Mouse (Mus musculus) MEL (cell line): ENCODE data around the gene Egflam. TPM values are rescaled to one million over a fixed set of nuclear protein-coding genes. Genes with fewer than 3 reads are reported as not detected.

ENCODE experiments used
- DNase-seq: peaks from one replicate; pipeline ENCODE4 v3.0.0; 2011; ENCODE audit warnings: low read depth, low spot score
- H3K27ac ChIP-seq: 2 replicates; pipeline ENCODE4 v1.5.1; 2012; ENCODE audit warnings: low read depth, mild to moderate bottlenecking, control low read depth, low read length, moderate library complexity; ENCODE audit not compliant: control insufficient read depth
- H3K27me3 ChIP-seq, 2 experiments: fragments of 150-350 bp in 1 of 2; sonication (generic) in 1 of 2; 2 replicates each; pipeline ENCODE4 v1.6.1; 2012; ENCODE audit warnings: low read length in 2 of 2, mild to moderate bottlenecking in 2 of 2, improper control_type of control experiment in 1 of 2, moderate library complexity in 1 of 2; ENCODE audit not compliant: insufficient read depth in 2 of 2, control insufficient read depth in 1 of 2
- H3K36me3 ChIP-seq, 2 experiments: 2 replicates each; pipeline ENCODE4 v1.6.1; 2012 to 2014; ENCODE audit warnings: low read length in 2 of 2, improper control_type of control experiment in 1 of 2, inconsistent platforms in 1 of 2, mild to moderate bottlenecking in 1 of 2; ENCODE audit not compliant: insufficient read depth in 2 of 2, control insufficient read depth in 1 of 2
- H3K4me1 ChIP-seq, 2 experiments: fragments of 150-350 bp in 1 of 2; sonication (generic) in 1 of 2; 2 replicates each; pipeline ENCODE4 v1.6.1; 2012; ENCODE audit warnings: low read length in 2 of 2, improper control_type of control experiment in 1 of 2, mild to moderate bottlenecking in 1 of 2; ENCODE audit not compliant: insufficient read depth in 2 of 2, control insufficient read depth in 1 of 2
- H3K4me3 ChIP-seq, 2 experiments: fragments of 150-350 bp in 1 of 2; sonication (generic) in 1 of 2; 2 replicates each; pipeline ENCODE4 v1.5.1; 2012; ENCODE audit warnings: low read depth in 2 of 2, low read length in 2 of 2, mild to moderate bottlenecking in 2 of 2, moderate library complexity in 2 of 2, control low read depth in 1 of 2, improper control_type of control experiment in 1 of 2; ENCODE audit not compliant: control insufficient read depth in 1 of 2, insufficient read depth in 1 of 2
- H3K79me2 ChIP-seq: 2 replicates; pipeline ENCODE4 v1.6.1; 2012; ENCODE audit warnings: mild to moderate bottlenecking, low read length, moderate library complexity; ENCODE audit not compliant: control insufficient read depth, poor library complexity, insufficient read depth
- H3K9ac ChIP-seq: 2 replicates; pipeline ENCODE4 v1.6.1; 2012; ENCODE audit warnings: low read depth, mild to moderate bottlenecking, control low read depth, low read length, moderate library complexity; ENCODE audit not compliant: control insufficient read depth, poor library complexity, severe bottlenecking
- H3K9me3 ChIP-seq: fragments of 150-350 bp; sonication (generic); replicated peaks from 2 replicates; pipeline ENCODE4 v1.6.1; 2012; ENCODE audit warnings: mild to moderate bottlenecking, low read length, improper control_type of control experiment, moderate library complexity; ENCODE audit not compliant: insufficient read depth
- CTCF ChIP-seq, 3 experiments: IDR thresholded peaks in 2 of 3; conservative IDR thresholded peaks in 1 of 3; 2 replicates each; pipeline ENCODE4 v1.5.1; 2011 to 2012; ENCODE audit warnings: low read length in 3 of 3, low read depth in 2 of 3, mild to moderate bottlenecking in 2 of 3, improper control_type of control experiment in 1 of 3, inconsistent platforms in 1 of 3, mixed read lengths in 1 of 3, moderate library complexity in 1 of 3; ENCODE audit not compliant: control insufficient read depth in 1 of 3, insufficient read depth in 1 of 3, poor library complexity in 1 of 3, severe bottlenecking in 1 of 3
- E2F4 ChIP-seq: IDR thresholded peaks from 2 replicates; pipeline ENCODE4 v1.6.1; 2011; ENCODE audit warnings: low read depth, low read length, improper control_type of control experiment, borderline replicate concordance
- GABPA ChIP-seq: IDR thresholded peaks from 2 replicates; pipeline ENCODE4 v1.6.1; 2012; ENCODE audit warnings: low read depth, mild to moderate bottlenecking, inconsistent platforms, low read length, improper control_type of control experiment, moderate library complexity
- GATA1 ChIP-seq: IDR thresholded peaks from 2 replicates; pipeline ENCODE4 v1.6.1; 2011; ENCODE audit warnings: low read depth, low read length, improper control_type of control experiment
- JUND ChIP-seq: IDR thresholded peaks from 2 replicates; pipeline ENCODE4 v1.6.1; 2011; ENCODE audit warnings: low read depth, mild to moderate bottlenecking, improper control_type of control experiment, low read length
- KAT2A ChIP-seq: conservative IDR thresholded peaks from 2 replicates; pipeline ENCODE4 v1.6.1; 2012; ENCODE audit warnings: low read depth, low read length, improper control_type of control experiment, inconsistent platforms
- MAFK ChIP-seq: IDR thresholded peaks from 2 replicates; pipeline ENCODE4 v1.6.1; 2011; ENCODE audit warnings: low read depth, mild to moderate bottlenecking, low read length, improper control_type of control experiment, borderline replicate concordance
- MAZ ChIP-seq: IDR thresholded peaks from 2 replicates; pipeline ENCODE4 v1.6.1; 2012; ENCODE audit warnings: low read depth, mild to moderate bottlenecking, inconsistent platforms, low read length, improper control_type of control experiment
- MYB ChIP-seq: IDR thresholded peaks from 2 replicates; pipeline ENCODE4 v1.6.1; 2011; ENCODE audit warnings: mild to moderate bottlenecking, low read depth, low read length, improper control_type of control experiment
- MYC ChIP-seq: IDR thresholded peaks from 2 replicates; pipeline ENCODE4 v1.6.1; 2011; ENCODE audit warnings: low read depth, mild to moderate bottlenecking, low read length, improper control_type of control experiment, moderate library complexity
- NELFE ChIP-seq: IDR thresholded peaks from 2 replicates; pipeline ENCODE4 v1.6.1; 2011; ENCODE audit warnings: low read depth, low read length, improper control_type of control experiment
- NRF1 ChIP-seq: IDR thresholded peaks from 2 replicates; pipeline ENCODE4 v1.6.1; 2014; ENCODE audit warnings: low read depth, mild to moderate bottlenecking, inconsistent platforms, low read length, improper control_type of control experiment, moderate library complexity; ENCODE audit not compliant: poor library complexity, insufficient read depth, severe bottlenecking
- POLR2AphosphoS2 ChIP-seq: IDR thresholded peaks from 2 replicates; pipeline ENCODE4 v1.6.1; 2011; ENCODE audit warnings: low read length, improper control_type of control experiment
- RAD21 ChIP-seq: IDR thresholded peaks from 2 replicates; pipeline ENCODE4 v1.6.1; 2011; ENCODE audit warnings: mild to moderate bottlenecking, low read depth, low read length, improper control_type of control experiment
- RCOR1 ChIP-seq: IDR thresholded peaks from 2 replicates; pipeline ENCODE4 v1.6.1; 2012; ENCODE audit warnings: low read depth, mild to moderate bottlenecking, inconsistent platforms, low read length, improper control_type of control experiment
- USF1 ChIP-seq: IDR thresholded peaks from 2 replicates; pipeline ENCODE4 v1.6.1; 2014; ENCODE audit warnings: low read depth, mild to moderate bottlenecking, inconsistent platforms, low read length, improper control_type of control experiment, moderate library complexity
- ZKSCAN1 ChIP-seq: IDR thresholded peaks from 2 replicates; pipeline ENCODE4 v1.6.1; 2012; ENCODE audit warnings: low read depth, mild to moderate bottlenecking, inconsistent platforms, low read length, improper control_type of control experiment, moderate library complexity
- polyA plus RNA-seq, 2 experiments: library from polyadenylated mRNA; stranded (reverse) in 1 of 2; unstranded in 1 of 2; fragments of >175 nt in 1 of 2; fragments of >200 nt in 1 of 2; gene quantifications; 2 replicates each; pipeline versions ENCODE4 v1.2.1 to v1.2.4; 2012; ENCODE audit warnings: low replicate concordance in 2 of 2, low read depth in 1 of 2; ENCODE audit not compliant: insufficient read length in 2 of 2, insufficient read depth in 1 of 2, missing spikeins in 1 of 2
- total RNA-seq: library from RNA; depleted of rRNA; stranded (reverse); fragments of 300-350 nt; gene quantifications from 2 replicates; pipeline ENCODE4 v1.2.3, GENCODE M21; 2012

Egflam gene
- total and polyA plus RNA-seq, 3 experiments: not detected

GRCm38 (mm10) chr15:7253326-7253725 lies 144.9 kb downstream of the Egflam start:
- no peaks in the 10 kb centered on the region for H3K9me3 ChIP-seq
- H3K27ac ChIP-seq: no peak overlapping the region
- no peaks in the 10 kb centered on the region; a peak in 1 of 4 replicates for H3K27me3 ChIP-seq
- H3K9ac ChIP-seq: no peak overlapping the region
- TF ChIP-seq USF1: no peak
- TF ChIP-seq POLR2AphosphoS2: no peak
- TF ChIP-seq NRF1: no peak
- no peak for TF ChIP-seq GATA1
- no peak for TF ChIP-seq NELFE
- no peak for TF ChIP-seq GABPA
- no peak for TF ChIP-seq E2F4
- TF ChIP-seq JUND: no peak
- no peak for TF ChIP-seq RCOR1
- no peak for TF ChIP-seq CTCF (IDR thresholded peaks at IDR 0.05 in 2 of 3, conservative IDR thresholded peaks at IDR 0.05 in 1 of 3; ENCODE audit: control insufficient read depth in 1 of 3, insufficient read depth in 1 of 3, low read depth in 2 of 3, low read length in 3 of 3, poor library complexity in 1 of 3, severe bottlenecking in 1 of 3)
- TF ChIP-seq ZKSCAN1: no peak
- no peak for TF ChIP-seq MYB
- TF ChIP-seq MAFK: no peak
- TF ChIP-seq RAD21: no peak
- no peaks in the 10 kb centered on the region for H3K79me2 ChIP-seq
- no peak for DNase-seq
- no peak overlapping the region for H3K4me3 ChIP-seq
- no peaks in the 10 kb centered on the region for H3K36me3 ChIP-seq
- no peaks in the 10 kb centered on the region for H3K4me1 ChIP-seq

GRCm38 (mm10) chr15:7252106-7252636 lies 146.0 kb downstream of the Egflam start:
- no peak overlapping the region for H3K27ac ChIP-seq
- H3K9ac ChIP-seq: no peak overlapping the region
- no peaks in the 10 kb centered on the region; a peak in 1 of 4 replicates for H3K27me3 ChIP-seq
- H3K4me1 ChIP-seq: no peaks in the 10 kb centered on the region
- no peaks in the 10 kb centered on the region for H3K79me2 ChIP-seq
- TF ChIP-seq MYC (no peak), KAT2A (no peak), MAFK (no peak), MAZ (no peak), RAD21 (no peak)
- no peak overlapping the region for H3K4me3 ChIP-seq
- no peaks in the 10 kb centered on the region for H3K9me3 ChIP-seq
- DNase-seq: no peak
- no peaks in the 10 kb centered on the region for H3K36me3 ChIP-seq
